Mouse (Mus musculus) MEL (cell line): ENCODE results near the gene Gm21885. TPM values are rescaled to one million over a fixed set of nuclear protein-coding genes. Genes with fewer than 3 reads are reported as not detected.

ENCODE experiments used
- DNase-seq: peaks from one replicate; pipeline ENCODE4 v3.0.0; 2011; ENCODE audit warnings: low read depth, low spot score
- H3K27ac ChIP-seq: 2 replicates; pipeline ENCODE4 v1.5.1; 2012; ENCODE audit warnings: low read depth, mild to moderate bottlenecking, control low read depth, low read length, moderate library complexity; ENCODE audit not compliant: control insufficient read depth
- H3K27me3 ChIP-seq, 2 experiments: fragments of 150-350 bp in 1 of 2; sonication (generic) in 1 of 2; 2 replicates each; pipeline ENCODE4 v1.6.1; 2012; ENCODE audit warnings: low read length in 2 of 2, mild to moderate bottlenecking in 2 of 2, improper control_type of control experiment in 1 of 2, moderate library complexity in 1 of 2; ENCODE audit not compliant: insufficient read depth in 2 of 2, control insufficient read depth in 1 of 2
- H3K36me3 ChIP-seq, 2 experiments: 2 replicates each; pipeline ENCODE4 v1.6.1; 2012 to 2014; ENCODE audit warnings: low read length in 2 of 2, improper control_type of control experiment in 1 of 2, inconsistent platforms in 1 of 2, mild to moderate bottlenecking in 1 of 2; ENCODE audit not compliant: insufficient read depth in 2 of 2, control insufficient read depth in 1 of 2
- H3K4me1 ChIP-seq, 2 experiments: fragments of 150-350 bp in 1 of 2; sonication (generic) in 1 of 2; 2 replicates each; pipeline ENCODE4 v1.6.1; 2012; ENCODE audit warnings: low read length in 2 of 2, improper control_type of control experiment in 1 of 2, mild to moderate bottlenecking in 1 of 2; ENCODE audit not compliant: insufficient read depth in 2 of 2, control insufficient read depth in 1 of 2
- H3K4me3 ChIP-seq, 2 experiments: fragments of 150-350 bp in 1 of 2; sonication (generic) in 1 of 2; 2 replicates each; pipeline ENCODE4 v1.5.1; 2012; ENCODE audit warnings: low read depth in 2 of 2, low read length in 2 of 2, mild to moderate bottlenecking in 2 of 2, moderate library complexity in 2 of 2, control low read depth in 1 of 2, improper control_type of control experiment in 1 of 2; ENCODE audit not compliant: control insufficient read depth in 1 of 2, insufficient read depth in 1 of 2
- H3K79me2 ChIP-seq: 2 replicates; pipeline ENCODE4 v1.6.1; 2012; ENCODE audit warnings: mild to moderate bottlenecking, low read length, moderate library complexity; ENCODE audit not compliant: control insufficient read depth, poor library complexity, insufficient read depth
- H3K9ac ChIP-seq: 2 replicates; pipeline ENCODE4 v1.6.1; 2012; ENCODE audit warnings: low read depth, mild to moderate bottlenecking, control low read depth, low read length, moderate library complexity; ENCODE audit not compliant: control insufficient read depth, poor library complexity, severe bottlenecking
- H3K9me3 ChIP-seq: fragments of 150-350 bp; sonication (generic); replicated peaks from 2 replicates; pipeline ENCODE4 v1.6.1; 2012; ENCODE audit warnings: mild to moderate bottlenecking, low read length, improper control_type of control experiment, moderate library complexity; ENCODE audit not compliant: insufficient read depth
- CHD1 ChIP-seq: IDR thresholded peaks from 2 replicates; pipeline ENCODE4 v1.6.1; 2012; ENCODE audit warnings: low read depth, mild to moderate bottlenecking, inconsistent platforms, low read length, improper control_type of control experiment
- EP300 ChIP-seq, 2 experiments: IDR thresholded peaks; 2 replicates each; pipeline ENCODE4 v1.6.1; 2011; ENCODE audit warnings: improper control_type of control experiment in 2 of 2, low read length in 2 of 2, low read depth in 1 of 2, mild to moderate bottlenecking in 1 of 2
- GABPA ChIP-seq: IDR thresholded peaks from 2 replicates; pipeline ENCODE4 v1.6.1; 2012; ENCODE audit warnings: low read depth, mild to moderate bottlenecking, inconsistent platforms, low read length, improper control_type of control experiment, moderate library complexity
- JUND ChIP-seq: IDR thresholded peaks from 2 replicates; pipeline ENCODE4 v1.6.1; 2011; ENCODE audit warnings: low read depth, mild to moderate bottlenecking, improper control_type of control experiment, low read length
- MAFK ChIP-seq: IDR thresholded peaks from 2 replicates; pipeline ENCODE4 v1.6.1; 2011; ENCODE audit warnings: low read depth, mild to moderate bottlenecking, low read length, improper control_type of control experiment, borderline replicate concordance
- MAX ChIP-seq: IDR thresholded peaks from 2 replicates; pipeline ENCODE4 v1.6.1; 2011; ENCODE audit warnings: low read length, improper control_type of control experiment
- MAZ ChIP-seq: IDR thresholded peaks from 2 replicates; pipeline ENCODE4 v1.6.1; 2012; ENCODE audit warnings: low read depth, mild to moderate bottlenecking, inconsistent platforms, low read length, improper control_type of control experiment
- MXI1 ChIP-seq: IDR thresholded peaks from 2 replicates; pipeline ENCODE4 v1.6.1; 2011; ENCODE audit warnings: mild to moderate bottlenecking, low read depth, low read length, improper control_type of control experiment
- MYB ChIP-seq: IDR thresholded peaks from 2 replicates; pipeline ENCODE4 v1.6.1; 2011; ENCODE audit warnings: mild to moderate bottlenecking, low read depth, low read length, improper control_type of control experiment
- NRF1 ChIP-seq: IDR thresholded peaks from 2 replicates; pipeline ENCODE4 v1.6.1; 2014; ENCODE audit warnings: low read depth, mild to moderate bottlenecking, inconsistent platforms, low read length, improper control_type of control experiment, moderate library complexity; ENCODE audit not compliant: poor library complexity, insufficient read depth, severe bottlenecking
- POLR2A ChIP-seq, 2 experiments: IDR thresholded peaks; 2 replicates each; pipeline ENCODE4 v1.6.1; 2011 to 2012; ENCODE audit warnings: low read length in 2 of 2, mild to moderate bottlenecking in 2 of 2, control low read depth in 1 of 2, improper control_type of control experiment in 1 of 2, low read depth in 1 of 2, moderate library complexity in 1 of 2; ENCODE audit not compliant: control insufficient read depth in 1 of 2, insufficient read depth in 1 of 2, poor library complexity in 1 of 2
- POLR2AphosphoS2 ChIP-seq: IDR thresholded peaks from 2 replicates; pipeline ENCODE4 v1.6.1; 2011; ENCODE audit warnings: low read length, improper control_type of control experiment
- RAD21 ChIP-seq: IDR thresholded peaks from 2 replicates; pipeline ENCODE4 v1.6.1; 2011; ENCODE audit warnings: mild to moderate bottlenecking, low read depth, low read length, improper control_type of control experiment
- TBP ChIP-seq: IDR thresholded peaks from 2 replicates; pipeline ENCODE4 v1.8.0; 2011; ENCODE audit warnings: low read depth, low read length, improper control_type of control experiment
- TCF12 ChIP-seq: IDR thresholded peaks from 2 replicates; pipeline ENCODE4 v1.6.1; 2014; ENCODE audit warnings: low read depth, mild to moderate bottlenecking, inconsistent platforms, low read length, improper control_type of control experiment, moderate library complexity
- USF2 ChIP-seq, 2 experiments: IDR thresholded peaks; 2 replicates each; pipeline ENCODE4 v1.6.1; 2011 to 2012; ENCODE audit warnings: improper control_type of control experiment in 2 of 2, low read length in 2 of 2, borderline replicate concordance in 1 of 2, inconsistent platforms in 1 of 2, low read depth in 1 of 2, mild to moderate bottlenecking in 1 of 2; ENCODE audit not compliant: insufficient read depth in 1 of 2
- ZC3H11A ChIP-seq: IDR thresholded peaks from 2 replicates; pipeline ENCODE4 v1.6.1; 2012; ENCODE audit warnings: low read depth, mild to moderate bottlenecking, inconsistent platforms, low read length, improper control_type of control experiment
- ZKSCAN1 ChIP-seq: IDR thresholded peaks from 2 replicates; pipeline ENCODE4 v1.6.1; 2012; ENCODE audit warnings: low read depth, mild to moderate bottlenecking, inconsistent platforms, low read length, improper control_type of control experiment, moderate library complexity
- ZMIZ1 ChIP-seq: IDR thresholded peaks from 2 replicates; pipeline ENCODE4 v1.6.1; 2012; ENCODE audit warnings: low read depth, mild to moderate bottlenecking, inconsistent platforms, low read length, improper control_type of control experiment, moderate library complexity
- ZNF384 ChIP-seq: IDR thresholded peaks from 2 replicates; pipeline ENCODE4 v1.6.1; 2012; ENCODE audit warnings: low read depth, mild to moderate bottlenecking, inconsistent platforms, low read length, improper control_type of control experiment
- polyA plus RNA-seq, 2 experiments: library from polyadenylated mRNA; stranded (reverse) in 1 of 2; unstranded in 1 of 2; fragments of >175 nt in 1 of 2; fragments of >200 nt in 1 of 2; gene quantifications; 2 replicates each; pipeline versions ENCODE4 v1.2.1 to v1.2.4; 2012; ENCODE audit warnings: low replicate concordance in 2 of 2, low read depth in 1 of 2; ENCODE audit not compliant: insufficient read length in 2 of 2, insufficient read depth in 1 of 2, missing spikeins in 1 of 2
- total RNA-seq: library from RNA; depleted of rRNA; stranded (reverse); fragments of 300-350 nt; gene quantifications from 2 replicates; pipeline ENCODE4 v1.2.3, GENCODE M21; 2012; rRNA removed

Gene Gm21885
- total RNA-seq: not detected in 2 replicates
- polyA plus RNA-seq: under 1 TPM in 1 of 2 experiments, not detected in 1; 0.74 TPM

GRCm38 (mm10) chr11:94281199-94282181 lies at the start of gene Gm21885:
TSS of gene Gm21885 (plus strand) at chr11:94281873.
- H3K9ac ChIP-seq: no peak within 1 kb of the TSS
- H3K79me2 ChIP-seq: no peaks in the 10 kb centered on the region

GRCm38 (mm10) chr11:94233405-94233804 lies 48.3 kb upstream of the Gm21885 start:
- no peaks in the 10 kb centered on the region for H3K9me3 ChIP-seq
- H3K27me3 ChIP-seq: no peaks in the 10 kb centered on the region
- H3K4me1 ChIP-seq: peaks cover 0 to 10% of the 10 kb centered on the region in 2 experiments; a peak in 2 of 4 replicates
- no peak for DNase-seq
- H3K79me2 ChIP-seq: no peaks in the 10 kb centered on the region
- H3K4me3 ChIP-seq: no peak overlapping the region
- H3K36me3 ChIP-seq: peaks cover 0 to 3% of the 10 kb centered on the region in 2 experiments; a peak in 1 of 4 replicates
- H3K9ac ChIP-seq: no peak overlapping the region
- H3K27ac ChIP-seq: no peak overlapping the region
- TF ChIP-seq ZNF384: no peak
- TF ChIP-seq USF2 (IDR thresholded peaks at IDR 0.05; ENCODE audit: borderline replicate concordance in 1 of 2, insufficient read depth in 1 of 2, low read depth in 1 of 2, low read length in 2 of 2): no peak
- no peak for TF ChIP-seq MXI1
- no peak for TF ChIP-seq POLR2AphosphoS2
- TF ChIP-seq TBP: no peak
- no peak for TF ChIP-seq MAX
- no peak for TF ChIP-seq MAFK
- no peak for TF ChIP-seq TCF12
- no peak for TF ChIP-seq GABPA
- TF ChIP-seq, all 39 proteins: peak for 0

More at GRCm38 (mm10) chr11:94281199-94282181, at the start of gene Gm21885:
- Histone ChIP-seq H3K4me1 (0 out of 4 replicates have a peak, but pooled peaks cover 0 to 2% of the 10 kb centered on the region in 2 experiments), H3K9me3 (no peaks in the 10 kb centered on the region), H3K36me3 (peaks cover 0 to 2% of the 10 kb centered on the region in 2 experiments; a peak in 1 of 4 replicates), H3K27ac (no peak within 1 kb of the TSS), H3K27me3 (no peaks in the 10 kb centered on the region), H3K4me3 (no peak within 1 kb of the TSS)
- TF ChIP-seq POLR2AphosphoS2 (peak; percentile 60; the same call in 1 of the 2 replicates), ZC3H11A (no peak), MYB (no peak), JUND (no peak), CHD1 (no peak), RAD21 (no peak), MAZ (0 out of 2 replicates have a peak, but pooled peaks have one; percentile 25), POLR2A (IDR thresholded peaks at IDR 0.05; ENCODE audit: control insufficient read depth in 1 of 2, insufficient read depth in 1 of 2, low read depth in 1 of 2, low read length in 2 of 2, poor library complexity in 1 of 2) (no peak), EP300 (IDR thresholded peaks at IDR 0.05; ENCODE audit: low read depth in 1 of 2, low read length in 2 of 2) (no peak), ZKSCAN1 (no peak), ZMIZ1 (peak; percentile 42; the same call in 1 of the 2 replicates), NRF1 (no peak)
- DNase-seq: no peak
